Mouse (Mus musculus) colon, adult 2 months (tissue): ENCODE measurements around the gene Trnp1. TPM values are rescaled to one million over a fixed set of nuclear protein-coding genes. Genes with fewer than 3 reads are reported as not detected.

Experiments used
- polyA plus RNA-seq: library from polyadenylated mRNA; depleted of rRNA; stranded (reverse); fragments of >200 nt; gene quantifications from 2 replicates; pipeline ENCODE4 v1.2.3, GENCODE M21; 2012; rRNA removed

Trnp1 gene
- 17.3 and 23.5 TPM in 2 replicates for polyA plus RNA-seq

DNA sequence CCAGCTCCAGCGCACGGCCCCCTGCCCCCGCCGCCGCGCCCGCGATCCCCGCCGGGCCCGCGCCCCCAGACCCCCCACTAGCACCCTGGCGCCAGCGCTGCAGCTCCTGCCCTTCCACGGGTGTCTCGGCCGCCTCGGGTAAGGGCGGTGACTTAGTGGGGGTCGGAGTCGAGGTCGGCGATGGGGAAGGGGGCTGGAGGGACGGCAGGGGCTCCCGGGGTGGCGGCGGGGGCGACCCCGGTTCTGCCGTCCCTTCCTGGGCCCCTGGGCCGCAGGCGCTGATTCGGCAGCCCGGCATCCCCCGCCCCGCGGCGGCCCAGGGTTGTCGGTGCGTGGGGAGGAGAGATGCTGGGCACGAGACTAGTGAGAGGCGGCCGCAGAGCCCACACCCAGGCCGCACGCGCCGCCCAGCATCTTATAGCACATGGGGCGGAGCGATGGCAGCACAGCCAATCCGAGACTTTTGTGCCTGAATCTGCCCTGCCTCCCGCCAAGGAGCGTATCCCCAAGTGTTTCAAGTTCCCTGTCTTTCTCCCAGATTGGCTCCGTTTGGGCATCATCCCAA is at the start of gene Trnp1:
TSS of gene Trnp1 (minus strand) at position 391 of the 565 bp plus-strand sequence.

GRCm38 (mm10) chr4:133545272-133546231 is 47.2 kb upstream of the Trnp1 start, which contains the start of gene Nudc:
Gene Nudc, minus strand, starts transcription at chr4:133545996.

GRCm38 (mm10) chr4:133518601-133519368 is 20.4 kb upstream of the Trnp1 start, which contains the start of gene Kdf1:
Gene Kdf1, plus strand, starts transcription at chr4:133518963.

GRCm38 (mm10) chr4:133479458-133480184 is 18.7 kb downstream of the Trnp1 start, which contains the start of gene Tent5b:
Gene Tent5b, plus strand, starts transcription at chr4:133480132.

Other genes starting within 250 kb of the Trnp1 start
- gene Sytl1, start 235.4 kb downstream of the Trnp1 start, polyA plus RNA-seq = 92.2 and 115 TPM in 2 replicates
- 66.3 and 72.5 TPM in 2 replicates for gene Tmem222, start 220.8 kb downstream of the Trnp1 start, polyA plus RNA-seq
- gene Wdtc1, start 145.1 kb downstream of the Trnp1 start, polyA plus RNA-seq = 71.1 and 77.4 TPM in 2 replicates
- gene Slc9a1, start 128.8 kb downstream of the Trnp1 start, polyA plus RNA-seq = 56.8 and 75.4 TPM in 2 replicates
- gene Tent5b, start 18.4 kb downstream of the Trnp1 start, polyA plus RNA-seq = 14.3 and 16.8 TPM in 2 replicates
- gene Kdf1, start 20.4 kb upstream of the Trnp1 start, polyA plus RNA-seq = 47.7 and 68.9 TPM in 2 replicates
- 28.1 and 31.4 TPM in 2 replicates for gene Nudc, start 47.4 kb upstream of the Trnp1 start, polyA plus RNA-seq
- 0.13 and 1.7 TPM in 2 replicates for gene Nr0b2, start 54.8 kb upstream of the Trnp1 start, polyA plus RNA-seq
- 4.9 and 6.5 TPM in 2 replicates for gene Gpatch3, start 76.2 kb upstream of the Trnp1 start, polyA plus RNA-seq
- gene Gpn2, start 85.8 kb upstream of the Trnp1 start, polyA plus RNA-seq = 57.5 and 71.7 TPM in 2 replicates
- gene Sfn, start 103.6 kb upstream of the Trnp1 start, polyA plus RNA-seq = 162 and 234 TPM in 2 replicates
- 49.5 and 50.4 TPM in 2 replicates for gene Zdhhc18, start 151.6 kb upstream of the Trnp1 start, polyA plus RNA-seq
- 17.2 and 18.7 TPM in 2 replicates for gene Pigv, start 174.1 kb upstream of the Trnp1 start, polyA plus RNA-seq